Mouse (Mus musculus): ENCODE results near the gene Ece2.

Ece2 gene

DNA sequence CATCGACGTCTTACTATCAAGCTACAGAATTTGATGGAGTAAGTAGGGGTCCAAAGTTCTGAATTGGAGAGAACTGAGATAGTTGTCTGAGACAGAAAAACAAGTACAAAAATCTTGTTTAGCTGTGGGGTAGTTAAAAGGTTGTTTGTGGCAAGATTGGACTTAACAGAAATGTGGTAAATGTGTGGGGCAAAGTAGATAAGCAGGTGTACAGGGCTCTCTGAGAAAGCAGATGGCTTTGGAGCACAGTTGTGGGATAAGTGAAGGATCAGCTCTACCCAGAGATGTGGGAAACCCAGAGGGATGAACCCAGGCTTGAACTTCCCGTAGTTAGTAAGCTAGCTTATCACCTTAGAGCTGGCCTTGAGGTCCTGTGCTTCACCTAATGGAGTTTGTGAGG is 61.1 kb downstream of the Ece2 start:
- DNase-seq (ENCODE audit: low spot score in 2 of 2) = no peak

DNA sequence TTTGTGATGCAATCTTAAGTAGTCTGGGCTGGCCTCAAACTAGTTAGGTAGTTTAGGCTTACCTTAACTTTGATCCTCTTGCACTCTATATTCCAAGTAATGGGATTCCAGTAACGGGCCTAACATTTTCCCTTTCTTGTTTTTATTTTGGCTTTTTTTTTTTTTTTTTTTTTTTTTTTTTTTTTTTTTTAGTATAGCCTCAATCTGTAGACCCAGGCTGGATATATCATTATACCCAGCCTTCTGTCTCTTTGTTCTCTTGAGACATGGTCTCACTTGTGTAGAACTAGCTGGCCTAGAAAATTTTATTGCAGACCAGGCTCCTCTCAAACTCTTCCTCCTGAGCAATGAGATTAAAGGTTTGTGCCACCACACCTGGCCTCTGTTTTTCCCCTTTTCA is 62.0 kb downstream of the Ece2 start:
- DNase-seq (ENCODE audit: low spot score in 2 of 2) = no peak

DNA sequence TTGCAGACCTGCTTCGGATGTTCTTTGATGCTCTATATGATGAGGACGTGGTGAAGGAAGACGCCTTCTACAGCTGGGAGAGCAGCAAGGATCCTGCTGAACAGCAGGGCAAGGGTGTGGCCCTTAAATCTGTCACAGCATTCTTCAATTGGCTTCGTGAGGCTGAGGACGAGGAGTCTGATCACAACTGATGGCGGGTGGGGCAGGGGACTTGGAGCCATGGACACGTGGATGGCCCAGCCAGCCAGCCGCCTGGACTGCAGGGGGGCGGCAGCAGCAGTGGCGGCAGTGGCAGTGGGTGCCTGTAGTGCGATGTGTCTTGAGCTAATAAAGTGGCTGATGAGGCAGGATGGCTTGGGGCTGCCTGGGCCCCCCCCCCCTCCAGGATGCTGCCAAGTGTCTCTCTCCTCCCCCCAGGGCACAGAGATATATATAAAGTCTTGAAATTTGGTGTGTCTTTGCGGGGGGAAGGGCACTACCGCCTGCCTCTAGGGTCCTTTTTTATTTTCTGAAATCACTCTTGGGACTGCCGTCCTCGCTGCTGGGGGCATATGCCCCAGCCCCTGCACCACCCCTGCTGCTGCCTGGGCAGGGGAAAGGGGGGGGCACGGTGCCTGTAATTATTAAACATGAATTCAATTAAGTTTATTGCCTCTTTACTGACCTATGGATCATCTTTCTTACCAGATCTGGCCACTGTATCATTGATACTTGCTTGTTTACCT is 62.8 kb downstream of the Ece2 start:
- no peak for DNase-seq (ENCODE audit: low spot score in 2 of 2)

DNA sequence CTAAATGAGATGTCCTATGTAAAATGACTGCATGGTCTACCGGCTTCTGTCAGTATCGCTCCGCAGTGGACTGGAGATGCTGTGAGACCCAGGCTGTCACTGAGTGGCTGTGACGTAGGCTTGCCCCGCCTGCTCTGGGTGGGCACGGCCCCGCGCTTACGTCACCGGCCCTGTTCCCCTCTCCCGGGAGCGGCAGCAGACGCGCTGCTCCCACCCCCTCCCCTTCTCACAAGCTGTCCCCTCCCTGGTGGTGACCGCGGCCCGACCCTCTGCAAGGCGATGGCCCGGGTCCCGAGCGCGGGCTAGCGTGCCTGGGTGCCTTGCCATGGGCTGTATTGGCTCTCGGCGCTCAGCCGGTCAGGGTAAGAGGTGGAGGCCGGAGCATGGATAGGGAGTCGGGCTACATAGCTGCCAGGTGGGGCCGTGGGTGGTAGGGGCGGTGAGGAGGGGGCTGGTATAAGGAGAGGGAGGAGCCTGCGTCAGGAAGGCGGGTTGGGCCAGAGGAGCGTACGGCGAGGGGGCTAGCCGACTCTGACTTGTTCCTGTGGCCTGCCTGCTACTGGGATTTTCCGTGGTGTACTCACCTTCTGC is 63.6 kb downstream of the Ece2 start, which contains the start of gene Fam131a:
Fam131a (plus strand) TSS at position 131 of the 591 bp plus-strand sequence.
- peak; percentile 94 to 96 for DNase-seq (ENCODE audit: low spot score in 2 of 2)

DNA sequence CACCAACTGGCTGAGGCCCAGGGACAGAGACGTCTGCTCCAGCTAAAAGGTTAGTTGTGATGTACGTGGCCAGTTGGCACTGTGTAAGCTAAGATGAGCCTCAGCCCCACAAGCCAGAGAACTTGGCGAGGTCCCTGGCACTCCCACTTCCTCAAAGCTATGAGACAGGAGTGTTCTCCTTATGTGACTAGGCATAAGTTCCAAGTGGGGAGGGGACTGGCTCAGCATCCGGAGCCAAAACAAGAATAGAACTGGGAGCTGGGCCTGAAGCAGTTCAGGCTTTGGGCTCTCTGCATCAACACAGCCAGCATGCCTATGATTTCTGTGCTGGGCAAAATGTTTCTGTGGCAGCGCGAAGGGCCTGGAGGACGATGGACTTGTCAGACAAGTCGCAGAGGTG is 65.2 kb downstream of the Ece2 start:
- DNase-seq (ENCODE audit: low spot score in 2 of 2) = peak; percentile 75 to 87

DNA sequence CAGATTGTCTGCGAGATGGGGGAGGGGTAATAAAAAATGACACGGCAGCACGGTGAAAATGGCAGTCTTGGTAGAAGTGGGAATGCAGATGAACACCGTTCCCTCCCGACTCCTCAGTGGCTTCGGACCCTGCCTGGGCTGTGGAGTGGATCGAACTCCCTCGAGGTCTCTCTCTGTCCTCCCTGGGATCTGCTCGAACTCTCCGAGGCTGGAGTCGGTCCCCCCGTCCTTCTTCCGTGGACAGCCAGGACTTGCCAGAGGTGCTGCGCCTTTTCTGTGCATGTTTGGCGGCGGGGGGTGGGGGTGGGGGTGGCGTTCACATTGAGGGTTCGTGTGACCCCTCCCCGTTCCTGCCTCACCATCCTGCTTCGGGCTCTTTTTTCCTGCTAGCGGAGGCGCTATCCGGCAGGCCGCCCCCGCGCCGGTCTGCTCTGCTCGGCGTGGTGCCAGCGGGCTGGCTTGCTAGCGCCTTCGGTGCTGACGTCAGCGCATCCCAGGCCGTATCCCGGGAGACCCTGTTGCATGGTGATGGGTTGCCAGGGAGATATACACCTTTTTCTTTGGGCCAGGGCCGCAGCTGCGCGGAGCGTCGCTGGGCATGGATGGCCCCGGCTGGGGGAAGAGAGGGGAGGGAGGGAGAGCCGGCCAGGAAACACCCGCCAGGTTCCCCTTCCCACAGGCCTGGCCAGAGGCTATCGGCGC is 66.1 kb downstream of the Ece2 start:
- DNase-seq (ENCODE audit: low spot score in 2 of 2) = peak; percentile 97 to 98
